ENCODE assay signal across 8 mouse cellular contexts in the genomic region with DNA sequence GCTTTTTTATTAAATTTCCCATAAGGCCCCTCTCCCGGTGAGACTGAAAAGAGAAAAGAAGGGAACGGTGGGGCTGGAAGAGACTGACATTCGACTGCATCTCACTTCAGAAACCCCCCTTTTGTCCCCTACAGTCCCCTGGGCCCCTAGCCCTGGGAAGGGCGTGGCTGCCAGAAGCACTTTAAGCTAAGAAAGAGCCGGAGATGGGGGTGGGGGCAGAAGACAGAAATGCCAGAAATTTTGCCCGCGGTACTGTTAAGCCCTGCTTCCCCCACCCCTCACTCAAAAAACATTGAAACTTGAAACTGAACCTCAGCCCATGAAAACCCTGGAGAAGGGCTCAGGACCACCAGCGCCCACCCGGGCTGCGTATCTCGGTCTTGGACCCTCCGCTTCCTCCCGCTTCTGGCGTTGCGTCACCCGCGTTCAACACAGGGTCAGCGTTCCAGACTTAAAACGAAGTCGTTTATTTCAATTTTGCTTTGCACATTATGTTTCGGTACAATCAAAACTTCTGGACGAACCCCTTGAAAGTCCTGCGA. TPM values are rescaled to one million over a fixed set of nuclear protein-coding genes. Genes with fewer than 3 reads are reported as not detected.
A peak's percentile ranks its signal among the peaks of the same experiment; 100 is the strongest.
DNase-seq lines count a peak whose midpoint lies in the region; ATAC-seq lines count a peak whose summit lies in the region.

No protein-coding gene starts in this region.

- no peaks in the 10 kb centered on the region for H3K9me3 ChIP-seq in heart, embryonic 15.5 days (replicated peaks)
- no peaks in the 10 kb centered on the region for H3K9me3 ChIP-seq in embryonic facial prominence, embryonic 13.5 days
- H3K9me3 ChIP-seq in hindbrain, embryonic 15.5 days = no peaks in the 10 kb centered on the region
- H3K9me3 ChIP-seq in midbrain, embryonic 16.5 days (replicated peaks; ENCODE audit: control insufficient read depth, low read length, poor library complexity, severe bottlenecking) = no peaks in the 10 kb centered on the region
- H3K9me3 ChIP-seq in liver, embryonic 12.5 days (replicated peaks) = no peaks in the 10 kb centered on the region

- no peak overlapping the region for H3K27ac ChIP-seq in heart, embryonic 15.5 days
- H3K27ac ChIP-seq in embryonic facial prominence, embryonic 13.5 days = no peak overlapping the region
- 0 out of 2 replicates have a peak overlapping the region, but pooled peaks have one; percentile 49 for H3K27ac ChIP-seq in hindbrain, embryonic 15.5 days (replicated peaks)
- no peak overlapping the region for H3K27ac ChIP-seq in midbrain, embryonic 16.5 days (ENCODE audit: low read length)
- H3K27ac ChIP-seq in liver, embryonic 12.5 days = no peak overlapping the region

- peaks cover 45% of the 10 kb centered on the region for H3K4me1 ChIP-seq in heart, embryonic 15.5 days (replicated peaks)
- peaks cover 50% of the 10 kb centered on the region for H3K4me1 ChIP-seq in embryonic facial prominence, embryonic 13.5 days
- H3K4me1 ChIP-seq in hindbrain, embryonic 15.5 days (replicated peaks) = peaks cover 46% of the 10 kb centered on the region
- peaks cover 35% of the 10 kb centered on the region for H3K4me1 ChIP-seq in midbrain, embryonic 16.5 days (ENCODE audit: control insufficient read depth, insufficient read depth, low read length)
- H3K4me1 ChIP-seq in liver, embryonic 12.5 days = peaks cover 20% of the 10 kb centered on the region

- intact Hi-C loops in heart, postnatal 10 days (cut with DNase I) = no loop called here

- H3K4me2 ChIP-seq in heart, embryonic 15.5 days = peak overlapping the region; percentile 20; the same call in 1 of the 2 replicates
- H3K4me2 ChIP-seq in embryonic facial prominence, embryonic 13.5 days = peak overlapping the region; percentile 46
- peak overlapping the region; percentile 90 for H3K4me2 ChIP-seq in hindbrain, embryonic 15.5 days
- H3K4me2 ChIP-seq in midbrain, embryonic 16.5 days (ENCODE audit: low read length) = peak overlapping the region; percentile 97
- H3K4me2 ChIP-seq in liver, embryonic 12.5 days = no peak overlapping the region

- peaks cover 88% of the 10 kb centered on the region for H3K27me3 ChIP-seq in heart, embryonic 15.5 days
- H3K27me3 ChIP-seq in embryonic facial prominence, embryonic 13.5 days = peaks cover 94% of the 10 kb centered on the region
- H3K27me3 ChIP-seq in hindbrain, embryonic 15.5 days = peaks cover 30% of the 10 kb centered on the region
- H3K27me3 ChIP-seq in midbrain, embryonic 16.5 days (ENCODE audit: control insufficient read depth, insufficient read depth, low read depth, low read length) = peaks cover 19% of the 10 kb centered on the region
- peaks cover 89% of the 10 kb centered on the region for H3K27me3 ChIP-seq in liver, embryonic 12.5 days (replicated peaks)

- H3K4me3 ChIP-seq in heart, embryonic 15.5 days = peak overlapping the region; percentile 5; the same call in 1 of the 2 replicates
- peak overlapping the region; percentile 25 for H3K4me3 ChIP-seq in embryonic facial prominence, embryonic 13.5 days
- H3K4me3 ChIP-seq in hindbrain, embryonic 15.5 days = peak overlapping the region; percentile 84
- H3K4me3 ChIP-seq in midbrain, embryonic 16.5 days (ENCODE audit: low read depth, low read length) = peak overlapping the region; percentile 71
- no peak overlapping the region for H3K4me3 ChIP-seq in liver, embryonic 12.5 days

- H3K36me3 ChIP-seq in heart, embryonic 15.5 days = no peaks in the 10 kb centered on the region
- no peaks in the 10 kb centered on the region for H3K36me3 ChIP-seq in embryonic facial prominence, embryonic 13.5 days
- H3K36me3 ChIP-seq in hindbrain, embryonic 15.5 days = no peaks in the 10 kb centered on the region
- no peaks in the 10 kb centered on the region for H3K36me3 ChIP-seq in midbrain, embryonic 16.5 days (ENCODE audit: control insufficient read depth, insufficient read depth, low read length)
- no peaks in the 10 kb centered on the region for H3K36me3 ChIP-seq in liver, embryonic 12.5 days

- WGBS in heart, embryonic 15.5 days = 1% methylated on average over 23 of the region's 23 CpGs
- WGBS in embryonic facial prominence, embryonic 13.5 days = under 1% methylated on average over 23 of the region's 23 CpGs
- WGBS in hindbrain, embryonic 15.5 days = 4% methylated on average over 23 of the region's 23 CpGs
- 4% methylated on average over 23 of the region's 23 CpGs for WGBS in midbrain, embryonic 16.5 days
- WGBS in liver, embryonic 12.5 days (ENCODE audit: insufficient replicate concordance) = 3% methylated on average over 23 of the region's 23 CpGs

- H3K9ac ChIP-seq in heart, embryonic 15.5 days = no peak overlapping the region
- H3K9ac ChIP-seq in embryonic facial prominence, embryonic 13.5 days = peak overlapping the region; percentile 21; the same call in 1 of the 2 replicates
- H3K9ac ChIP-seq in hindbrain, embryonic 15.5 days = no peak overlapping the region
- H3K9ac ChIP-seq in midbrain, embryonic 16.5 days (ENCODE audit: low read depth, low read length) = no peak overlapping the region
- no peak overlapping the region for H3K9ac ChIP-seq in liver, embryonic 12.5 days

- no peak for DNase-seq in heart, postnatal 10 days
- no peak for DNase-seq in right cerebral cortex, adult 2 months (ENCODE audit: low spot score in 2 of 2)

- no peak for ATAC-seq in heart, embryonic 15.5 days (replicated peaks; ENCODE audit: insufficient number of reproducible peaks, insufficient read depth, low FRiP score, low read depth)
- ATAC-seq in embryonic facial prominence, embryonic 13.5 days (ENCODE audit: insufficient number of reproducible peaks, insufficient read depth, low FRiP score, low TSS enrichment, low read depth) = no peak
- no peak for ATAC-seq in hindbrain, embryonic 15.5 days (ENCODE audit: low FRiP score, low read depth)
- no peak for ATAC-seq in midbrain, embryonic 16.5 days
- no peak for ATAC-seq in erythroblast, adult 5-6 weeks (replicated peaks; ENCODE audit: low FRiP score, poor library complexity, severe bottlenecking)
- ATAC-seq in liver, embryonic 12.5 days = no peak

RNA-seq across cellular contexts. Expression of a gene that starts 3.9 kb away (rescaled TPM):
- polyA plus RNA-seq in heart, embryonic 15.5 days (2015; fragmentation: Nextera tagmentation; extraction: Ambion mirVana) = 0.15 TPM in 1 of 2 replicates, not detected in the other
- under 1 TPM; 0.15 to 0.19 TPM for total RNA-seq in heart, postnatal 10 days (2021)
- polyA plus RNA-seq in embryonic facial prominence, embryonic 13.5 days (2015; fragmentation: Nextera tagmentation; extraction: Ambion mirVana) = 0.56 and 1.2 TPM in 2 replicates
- 34.4 and 37.0 TPM in 2 replicates for polyA plus RNA-seq in hindbrain, embryonic 15.5 days (2015; fragmentation: Nextera tagmentation; extraction: Ambion mirVana)
- polyA plus RNA-seq in midbrain, embryonic 16.5 days (2015; fragmentation: Nextera tagmentation; extraction: Ambion mirVana) = 16.7 and 19.9 TPM in 2 replicates
- 0.42 TPM in 1 of 2 replicates, not detected in the other for total RNA-seq in erythroblast, adult 5-6 weeks (2015; ENCODE audit: low replicate concordance)
- not detected in 2 replicates for total RNA-seq in erythroblast, adult 5-6 weeks (2017; ENCODE audit: low replicate concordance)
- polyA plus RNA-seq in liver, embryonic 12.5 days (2016; fragmentation: Nextera tagmentation; extraction: Ambion mirVana) = not detected in 2 replicates
